ENCODE assay signal across 9 mouse cellular contexts in genomic region chr6:33804775-33805174, GRCm38 (mm10).
DNase-seq lines count a peak whose midpoint lies in the region; ATAC-seq and TF ChIP-seq lines count a peak whose summit lies in the region.
"Had no signal": no experiment of that assay in that cellular context is flagged by ENCODE, and none has a peak within 500 bp of the region (broad histone marks: within the 10 kb centered on the region; RNA-seq: fewer than 3 reads in every experiment).

No protein-coding gene starts in this region.

- no peaks in the 10 kb centered on the region for H3K36me3 ChIP-seq in forebrain, embryonic 13.5 days (ENCODE audit: poor library complexity, severe bottlenecking)
- no peaks in the 10 kb centered on the region for H3K36me3 ChIP-seq in forebrain, embryonic 10.5 days (replicated peaks)
- H3K36me3 ChIP-seq in stomach, postnatal 0 days (ENCODE audit: control insufficient read depth, insufficient read depth, low read length) = no peaks in the 10 kb centered on the region
- H3K36me3 ChIP-seq in hindbrain, embryonic 10.5 days = no peaks in the 10 kb centered on the region

- no peak overlapping the region for H3K4me2 ChIP-seq in forebrain, embryonic 13.5 days
- no peak overlapping the region for H3K4me2 ChIP-seq in stomach, postnatal 0 days (replicated peaks; ENCODE audit: low read depth)

- no peaks in the 10 kb centered on the region for H3K9me3 ChIP-seq in forebrain, embryonic 13.5 days (replicated peaks)
- H3K9me3 ChIP-seq in forebrain, embryonic 10.5 days = no peaks in the 10 kb centered on the region
- no peaks in the 10 kb centered on the region for H3K9me3 ChIP-seq in stomach, postnatal 0 days (ENCODE audit: control insufficient read depth, low read length)
- no peaks in the 10 kb centered on the region for H3K9me3 ChIP-seq in hindbrain, embryonic 10.5 days
- H3K9me3 ChIP-seq: megakaryocyte, embryonic 14.5 days had no signal

- H3K4me3 ChIP-seq in forebrain, embryonic 13.5 days = no peak overlapping the region
- H3K4me3 ChIP-seq in forebrain, embryonic 10.5 days = no peak overlapping the region
- no peak overlapping the region for H3K4me3 ChIP-seq in embryonic fibroblast, embryonic 13.5 days (ENCODE audit: insufficient read depth, low read length)
- H3K4me3 ChIP-seq in stomach, postnatal 0 days (ENCODE audit: low read depth, low read length) = no peak overlapping the region
- no peak overlapping the region for H3K4me3 ChIP-seq in hindbrain, embryonic 10.5 days
- H3K4me3 ChIP-seq: megakaryocyte, embryonic 14.5 days had no signal

- H3K27ac ChIP-seq in forebrain, embryonic 13.5 days = peak overlapping the region; percentile 63; the same call in 1 of the 2 replicates
- no peak overlapping the region for H3K27ac ChIP-seq in forebrain, embryonic 10.5 days
- H3K27ac ChIP-seq in embryonic fibroblast, embryonic 13.5 days (ENCODE audit: insufficient read depth, low read length) = peak overlapping the region; percentile 66; the same call in 1 of the 2 replicates
- H3K27ac ChIP-seq in stomach, postnatal 0 days (replicated peaks) = no peak overlapping the region
- no peak overlapping the region for H3K27ac ChIP-seq in hindbrain, embryonic 10.5 days

- peaks cover 19% of the 10 kb centered on the region for H3K4me1 ChIP-seq in forebrain, embryonic 13.5 days
- H3K4me1 ChIP-seq in forebrain, embryonic 10.5 days = peaks cover 19% of the 10 kb centered on the region
- H3K4me1 ChIP-seq in embryonic fibroblast, embryonic 13.5 days (ENCODE audit: control insufficient read depth, insufficient read depth, low read length) = no peaks in the 10 kb centered on the region; the same call in 1 of the 2 replicates
- H3K4me1 ChIP-seq in stomach, postnatal 0 days (replicated peaks; ENCODE audit: control insufficient read depth, insufficient read depth) = no peaks in the 10 kb centered on the region
- H3K4me1 ChIP-seq in hindbrain, embryonic 10.5 days (replicated peaks) = peaks cover 10% of the 10 kb centered on the region; the same call in 1 of the 2 replicates

- ATAC-seq in forebrain, embryonic 13.5 days = no peak
- no peak for ATAC-seq in stomach, postnatal 0 days (ENCODE audit: low FRiP score, low TSS enrichment)

- no peaks in the 10 kb centered on the region for H3K27me3 ChIP-seq in forebrain, embryonic 13.5 days
- H3K27me3 ChIP-seq in forebrain, embryonic 10.5 days (ENCODE audit: poor library complexity, severe bottlenecking) = no peaks in the 10 kb centered on the region
- no peaks in the 10 kb centered on the region for H3K27me3 ChIP-seq in stomach, postnatal 0 days (ENCODE audit: control insufficient read depth, insufficient read depth, low read length)
- no peaks in the 10 kb centered on the region for H3K27me3 ChIP-seq in hindbrain, embryonic 10.5 days (ENCODE audit: insufficient read depth, poor library complexity, severe bottlenecking)
- H3K27me3 ChIP-seq: megakaryocyte, embryonic 14.5 days had no signal

- DNase-seq in forebrain, embryonic 10.5 days (ENCODE audit: extremely low spot score, low spot score) = no peak
- DNase-seq in CD4-positive, CD25-positive, alpha-beta regulatory T cell, adult 2 months (ENCODE audit: low read depth, low spot score) = peak; percentile 15
- peak; percentile 36 to 84 for DNase-seq in layer of hippocampus, postnatal 14 days (ENCODE audit: low spot score in 2 of 2)
- no peak for DNase-seq in spleen, postnatal 14 days (ENCODE audit: low spot score in 2 of 2)
- DNase-seq in stomach, postnatal 0 days (ENCODE audit: low spot score) = no peak
- no peak for DNase-seq in hindbrain, embryonic 10.5 days (ENCODE audit: low spot score)

- no peak for TF ChIP-seq EP300 in stomach, postnatal 0 days (optimal IDR thresholded peaks at IDR 0.05)

- no peak overlapping the region for H3K9ac ChIP-seq in forebrain, embryonic 13.5 days
- no peak overlapping the region for H3K9ac ChIP-seq in stomach, postnatal 0 days (ENCODE audit: low read length)

- TF ChIP-seq CTCF in embryonic fibroblast, embryonic 13.5 days (IDR thresholded peaks at IDR 0.05; ENCODE audit: borderline replicate concordance, insufficient read depth, low read length) = no peak
- no peak for TF ChIP-seq CTCF in stomach, postnatal 0 days (IDR thresholded peaks at IDR 0.05; ENCODE audit: low read depth)

- no peak for TF ChIP-seq POLR2A in embryonic fibroblast, embryonic 13.5 days (IDR thresholded peaks at IDR 0.05; ENCODE audit: low read depth, low read length)

- WGBS in forebrain, embryonic 13.5 days = 40% methylated on average over 2 of the region's 2 CpGs
- 77% methylated on average over 2 of the region's 2 CpGs for WGBS in forebrain, embryonic 10.5 days
- WGBS in stomach, postnatal 0 days = 68% methylated on average over 2 of the region's 2 CpGs
- 71% methylated on average over 2 of the region's 2 CpGs for WGBS in hindbrain, embryonic 10.5 days

Comparison
In these comparisons a context has a peak if more than half of its experiments do, and no peak if none do; other contexts are left out.
1. H3K27ac ChIP-seq: peak in forebrain, embryonic 13.5 days (single experiment) and embryonic fibroblast, embryonic 13.5 days (single experiment); none in forebrain, embryonic 10.5 days (single experiment), stomach, postnatal 0 days (single experiment) and hindbrain, embryonic 10.5 days (single experiment).
2. DNase-seq: peak in CD4-positive, CD25-positive, alpha-beta regulatory T cell, adult 2 months (single experiment) and layer of hippocampus, postnatal 14 days (2 of 2); none in forebrain, embryonic 10.5 days (single experiment), spleen, postnatal 14 days (0 of 2), stomach, postnatal 0 days (single experiment) and hindbrain, embryonic 10.5 days (single experiment).